Mouse (Mus musculus) B cell, adult 62 days (primary cell): ENCODE data around the gene Pspc1. TPM values are rescaled to one million over a fixed set of nuclear protein-coding genes. Genes with fewer than 3 reads are reported as not detected.

Source experiments
- total RNA-seq: library from RNA; stranded (reverse); gene quantifications from 4 replicates; pipeline ENCODE4 v1.2.4, GENCODE M21; 2023

Gene Pspc1
- 76.3 to 88.5 TPM (median 82.7 TPM) in 4 replicates for total RNA-seq

GRCm38 (mm10) chr14:56778200-56778932 is at the start of gene Pspc1:
Gene Pspc1, minus strand, starts transcription at chr14:56778316.

GRCm38 (mm10) chr14:56811701-56812339 is 33.7 kb upstream of the Pspc1 start, which contains the start of gene Zmym5:
Gene Zmym5, minus strand, starts transcription at chr14:56811716.

Other genes with a start within 250 kb of the Pspc1 start
- gene Cenpj, start 202.9 kb downstream of the Pspc1 start, total RNA-seq, result 9.5 to 16.4 TPM (median 10.9 TPM) in 4 replicates
- gene Parp4, start 202.7 kb downstream of the Pspc1 start, total RNA-seq, result 73.6 to 80.3 TPM (median 76.9 TPM) in 4 replicates
- gene Mphosph8, start 110.1 kb downstream of the Pspc1 start, total RNA-seq, result 38.1 to 55.4 TPM (median 43.7 TPM) in 4 replicates
- 70.7 to 80.5 TPM (median 78.6 TPM) in 4 replicates for gene Zmym5, start 33.4 kb upstream of the Pspc1 start, total RNA-seq
- gene Zmym2, start 108.3 kb upstream of the Pspc1 start, total RNA-seq, result 120 to 132 TPM (median 124 TPM) in 4 replicates